Mouse (Mus musculus) forebrain, embryonic 10.5 days (tissue): ENCODE results near the gene Tas1r3. TPM values are rescaled to one million over a fixed set of nuclear protein-coding genes. Genes with fewer than 3 reads are reported as not detected.
A peak's percentile ranks its signal among the peaks of the same experiment; 100 is the strongest.

Experiments used
- DNase-seq: peaks from one replicate; pipeline ENCODE4 v3.0.0-alpha.2; 2017; ENCODE audit warnings: low spot score; ENCODE audit errors: extremely low spot score
- H3K27ac ChIP-seq: fragments of 300-500 bp; sonication (generic); 2 replicates; pipeline ENCODE4 v1.5.1; 2016; ENCODE audit warnings: mild to moderate bottlenecking
- H3K27me3 ChIP-seq: fragments of 300-500 bp; sonication (generic); 2 replicates; pipeline ENCODE4 v1.6.1; 2016; ENCODE audit warnings: mild to moderate bottlenecking; ENCODE audit not compliant: poor library complexity, severe bottlenecking
- H3K36me3 ChIP-seq: fragments of 300-500 bp; sonication (generic); replicated peaks from 2 replicates; pipeline ENCODE4 v1.6.1; 2016; ENCODE audit warnings: mild to moderate bottlenecking, moderate library complexity
- H3K4me1 ChIP-seq: fragments of 300-500 bp; sonication (generic); 2 replicates; pipeline ENCODE4 v1.6.1; 2016
- H3K4me3 ChIP-seq: fragments of 300-500 bp; sonication (generic); 2 replicates; pipeline ENCODE4 v1.5.1; 2016; ENCODE audit warnings: mild to moderate bottlenecking, moderate library complexity
- H3K9me3 ChIP-seq: fragments of 300-500 bp; sonication (generic); 2 replicates; pipeline ENCODE4 v1.6.1; 2016; ENCODE audit warnings: mild to moderate bottlenecking, moderate library complexity
- WGBS: fragments of 180-500 bp; shearing (Covaris S2); methylation state at CpG from one replicate; pipeline ENCODE4 v1.1.7; 2016; 5-methylcytosine and 5-hydroxymethylcytosine counted together
- polyA plus RNA-seq: library from polyadenylated mRNA; unstranded; fragments of >200 nt; fragmentation: Nextera tagmentation; extraction: Ambion mirVana; gene quantifications from 2 replicates; pipeline ENCODE4 v1.2.1, GENCODE M21; 2016

The Tas1r3 gene
- polyA plus RNA-seq, 1 experiment from 2014 or later: 0.12 TPM

- Histone ChIP-seq H3K4me1 (peaks cover 40% of the 10 kb centered on the region), H3K9me3 (no peaks in the 10 kb centered on the region; the same call in 1 of the 2 replicates), H3K27ac (no peak overlapping the region), H3K36me3 (peaks cover 28% of the 10 kb centered on the region), H3K27me3 (no peaks in the 10 kb centered on the region), H3K4me3 (peak overlapping the region; percentile 25)
- WGBS: 49% methylated on average over 2 of the region's 2 CpGs
- DNase-seq: peak; percentile 65
Observed at GRCm38 (mm10) chr4:155833836-155834235, 29.3 kb downstream of the Tas1r3 start.

DNA sequence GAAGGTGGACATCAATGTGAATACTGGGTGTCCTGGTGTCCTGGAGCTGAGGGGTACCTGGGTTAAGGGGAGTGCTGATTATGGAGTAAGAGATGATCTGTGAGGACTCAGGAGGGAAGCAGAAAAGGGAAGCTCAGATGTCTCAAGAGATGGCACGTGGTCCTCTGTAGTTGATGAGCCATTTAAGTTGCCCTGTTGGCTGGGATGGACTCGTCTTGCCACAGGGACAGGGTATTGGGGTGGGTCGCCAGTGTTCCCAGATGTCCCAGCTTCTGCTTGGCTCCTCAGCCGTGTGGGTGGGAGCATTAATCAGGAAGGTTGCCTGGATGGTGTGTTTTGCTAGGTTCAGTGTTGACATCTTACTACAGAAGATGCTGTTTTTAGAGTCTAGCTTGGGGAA lies 29.9 kb downstream of the Tas1r3 start:
- peaks cover 33% of the 10 kb centered on the region for H3K36me3 ChIP-seq
- 91% methylated on average over 4 of the region's 4 CpGs for WGBS
- H3K4me1 ChIP-seq: peaks cover 36% of the 10 kb centered on the region
- DNase-seq: no peak
- no peak overlapping the region for H3K27ac ChIP-seq
- no peaks in the 10 kb centered on the region for H3K27me3 ChIP-seq
- H3K9me3 ChIP-seq: no peaks in the 10 kb centered on the region; the same call in 1 of the 2 replicates
- H3K4me3 ChIP-seq: peak overlapping the region; percentile 25; the same call in 1 of the 2 replicates

- 58% methylated on average over 10 of the region's 10 CpGs for WGBS
- Histone ChIP-seq H3K4me1 (peaks cover 29% of the 10 kb centered on the region), H3K9me3 (no peaks in the 10 kb centered on the region; the same call in 1 of the 2 replicates), H3K27me3 (no peaks in the 10 kb centered on the region), H3K4me3 (peak overlapping the region; percentile 81), H3K27ac (peak overlapping the region; percentile 89), H3K36me3 (peaks cover 42% of the 10 kb centered on the region)
- DNase-seq: no peak
Observed at GRCm38 (mm10) chr4:155832321-155832720, 30.8 kb downstream of the Tas1r3 start.

DNA sequence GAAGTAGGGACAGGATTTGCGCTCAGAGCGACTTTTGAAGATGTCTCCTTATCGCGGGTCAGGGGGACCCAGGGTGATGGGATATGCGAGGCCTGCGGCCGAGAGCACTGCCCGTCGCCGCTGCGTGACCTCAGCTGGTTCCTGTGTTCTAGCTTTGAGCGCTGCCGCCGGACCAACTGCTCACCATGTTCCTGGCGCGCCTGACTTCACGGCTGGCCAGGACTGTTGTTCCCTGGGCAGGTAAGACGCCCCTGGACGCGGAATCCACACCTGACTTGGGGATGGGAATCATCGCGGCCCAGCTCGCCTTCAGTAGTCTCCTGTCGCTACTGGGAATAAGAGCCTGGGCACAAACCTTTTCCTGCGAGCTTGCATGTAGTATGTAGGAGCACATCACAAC lies 31.3 kb downstream of the Tas1r3 start:
- peaks cover 47% of the 10 kb centered on the region for H3K36me3 ChIP-seq
- H3K4me1 ChIP-seq: peaks cover 29% of the 10 kb centered on the region
- H3K9me3 ChIP-seq: no peaks in the 10 kb centered on the region; the same call in 1 of the 2 replicates
- 2% methylated on average over 25 of the region's 25 CpGs for WGBS
- DNase-seq: no peak
- H3K4me3 ChIP-seq: peak overlapping the region; percentile 81
- peak overlapping the region; percentile 89 for H3K27ac ChIP-seq
- H3K27me3 ChIP-seq: no peaks in the 10 kb centered on the region

GRCm38 (mm10) chr4:155831205-155831766 lies 31.9 kb downstream of the Tas1r3 start, which contains the start of gene Aurkaip1:
Aurkaip1 (plus strand) TSS chr4:155831272.
- Histone ChIP-seq H3K36me3 (peaks cover 52% of the 10 kb centered on the region), H3K4me1 (peaks cover 29% of the 10 kb centered on the region), H3K4me3 (peak within 1 kb of the TSS; percentile 81), H3K27ac (peak within 1 kb of the TSS; percentile 89), H3K9me3 (no peaks in the 10 kb centered on the region), H3K27me3 (no peaks in the 10 kb centered on the region)
- peak; percentile 98 for DNase-seq
- WGBS: under 1% methylated on average over 49 of the region's 49 CpGs

GRCm38 (mm10) chr4:155830596-155830995 lies 32.6 kb downstream of the Tas1r3 start:
- Histone ChIP-seq H3K36me3 (peaks cover 59% of the 10 kb centered on the region), H3K9me3 (no peaks in the 10 kb centered on the region), H3K4me1 (peaks cover 29% of the 10 kb centered on the region), H3K27me3 (no peaks in the 10 kb centered on the region), H3K4me3 (peak overlapping the region; percentile 81), H3K27ac (no peak overlapping the region)
- 56% methylated on average over 8 of the region's 8 CpGs for WGBS
- no peak for DNase-seq

- Histone ChIP-seq H3K9me3 (no peaks in the 10 kb centered on the region), H3K27ac (no peak overlapping the region), H3K36me3 (peaks cover 67% of the 10 kb centered on the region), H3K27me3 (no peaks in the 10 kb centered on the region), H3K4me1 (peaks cover 29% of the 10 kb centered on the region), H3K4me3 (no peak overlapping the region; the same call in 1 of the 2 replicates)
- WGBS: 94% methylated on average over 4 of the region's 4 CpGs
- DNase-seq: no peak
Observed at GRCm38 (mm10) chr4:155829866-155830265, 33.3 kb downstream of the Tas1r3 start.

DNA sequence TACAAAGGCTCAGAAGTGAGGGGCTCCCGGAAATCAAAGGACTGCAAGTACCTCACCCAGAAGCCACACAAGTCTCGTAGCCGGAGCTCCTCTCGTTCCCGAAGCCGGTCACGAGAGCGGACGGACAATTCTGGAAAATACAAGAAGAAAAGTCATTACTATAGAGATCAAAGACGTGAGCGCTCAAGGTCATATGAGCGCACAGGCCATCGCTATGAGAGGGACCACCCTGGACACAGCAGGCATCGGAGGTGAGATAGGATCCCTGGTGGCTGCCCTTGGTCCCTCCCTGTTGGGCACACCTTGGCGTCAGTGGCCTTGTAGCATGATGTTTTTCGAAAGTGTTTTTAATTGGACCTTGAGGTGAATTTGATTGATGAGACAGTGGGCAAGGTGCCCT lies 39.7 kb downstream of the Tas1r3 start:
- WGBS: 96% methylated on average over 16 of the region's 16 CpGs
- H3K4me1 ChIP-seq: no peaks in the 10 kb centered on the region
- H3K27me3 ChIP-seq: no peaks in the 10 kb centered on the region
- H3K9me3 ChIP-seq: no peaks in the 10 kb centered on the region
- DNase-seq: no peak
- H3K27ac ChIP-seq: no peak overlapping the region
- peaks cover 100% of the 10 kb centered on the region for H3K36me3 ChIP-seq
- H3K4me3 ChIP-seq: no peak overlapping the region

DNA sequence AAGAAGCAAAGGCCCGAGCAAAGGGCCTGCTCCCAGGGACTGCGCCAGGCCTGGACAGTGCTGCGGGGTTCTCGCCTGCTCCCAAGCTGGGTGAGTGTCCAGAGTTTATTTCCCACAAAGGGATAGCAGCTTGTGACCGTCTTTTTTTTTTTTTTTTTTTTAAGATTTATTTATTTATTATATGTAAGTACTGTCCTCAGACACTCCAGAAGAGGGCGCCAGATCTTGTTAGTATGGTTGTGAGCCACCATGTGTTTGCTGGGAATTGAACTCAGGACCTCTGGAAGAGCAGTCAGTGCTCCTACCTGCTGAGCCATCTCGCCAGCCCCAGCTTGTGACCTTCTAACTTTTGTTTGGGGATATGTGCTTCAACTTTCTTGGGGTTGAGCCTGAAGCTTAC lies 42.1 kb downstream of the Tas1r3 start:
- Histone ChIP-seq H3K9me3 (no peaks in the 10 kb centered on the region), H3K4me1 (no peaks in the 10 kb centered on the region), H3K27me3 (no peaks in the 10 kb centered on the region), H3K36me3 (peaks cover 100% of the 10 kb centered on the region), H3K4me3 (no peak overlapping the region), H3K27ac (no peak overlapping the region)
- no peak for DNase-seq
- 83% methylated on average over 7 of the region's 7 CpGs for WGBS

- Histone ChIP-seq H3K9me3 (no peaks in the 10 kb centered on the region), H3K4me1 (peaks cover 17% of the 10 kb centered on the region), H3K4me3 (no peak overlapping the region), H3K36me3 (peaks cover 93% of the 10 kb centered on the region), H3K27me3 (no peaks in the 10 kb centered on the region), H3K27ac (no peak overlapping the region)
- WGBS: 89% methylated on average over 4 of the region's 4 CpGs
- DNase-seq: no peak
Observed at GRCm38 (mm10) chr4:155817533-155817932, 45.6 kb downstream of the Tas1r3 start.

GRCm38 (mm10) chr4:155812665-155813181 lies 50.4 kb downstream of the Tas1r3 start:
- H3K36me3 ChIP-seq: peaks cover 80% of the 10 kb centered on the region
- peak overlapping the region; percentile 100 for H3K4me3 ChIP-seq
- peak overlapping the region; percentile 98 for H3K27ac ChIP-seq
- no peaks in the 10 kb centered on the region for H3K9me3 ChIP-seq
- peaks cover 28% of the 10 kb centered on the region for H3K4me1 ChIP-seq
- H3K27me3 ChIP-seq: no peaks in the 10 kb centered on the region
- peak; percentile 34 for DNase-seq
- under 1% methylated on average over 49 of the region's 49 CpGs for WGBS

- Histone ChIP-seq H3K27me3 (no peaks in the 10 kb centered on the region), H3K27ac (peak within 1 kb of the TSS; percentile 98), H3K4me3 (peak within 1 kb of the TSS; percentile 100), H3K36me3 (peaks cover 80% of the 10 kb centered on the region), H3K9me3 (no peaks in the 10 kb centered on the region), H3K4me1 (peaks cover 28% of the 10 kb centered on the region)
- peak; percentile 95 for DNase-seq
- under 1% methylated on average over 60 of the region's 60 CpGs for WGBS
Observed at GRCm38 (mm10) chr4:155811929-155812664, 51.1 kb downstream of the Tas1r3 start, which contains the start of gene Ccnl2. Ccnl2 (plus strand) TSS chr4:155812489.
